Mouse (Mus musculus) Patski (cell line): Measurements from ENCODE around the gene Gpr65. TPM values are rescaled to one million over a fixed set of nuclear protein-coding genes. Genes with fewer than 3 reads are reported as not detected.
A peak's percentile ranks its signal among the peaks of the same experiment; 100 is the strongest.

ENCODE experiments used
- ATAC-seq: fragments of 100-300 bp; one replicate; pipeline ENCODE4 v1.8.0; 2021
- CTCF ChIA-PET: fragments of 350-600 bp; sonication (Branson Sonifier 250); formaldehyde crosslinking; loops from one replicate; lab custom pipeline; 2022; ENCODE audit warnings: inconsistent platforms; lab: Charles Lee
- POLR2A ChIA-PET: fragments of 350-600 bp; sonication (Branson Sonifier 250); formaldehyde crosslinking; loops from one replicate; lab custom pipeline; 2022; ENCODE audit warnings: antibody characterized with exemption, inconsistent platforms; lab: Charles Lee
- DNase-seq: peaks from one replicate; pipeline ENCODE4 v3.0.0-alpha.2; 2011; ENCODE audit warnings: low read depth, low spot score
- H3K27me3 ChIP-seq: fragments of 371-371 bp; one replicate; pipeline ENCODE4 v1.5.1; 2021
- CTCF ChIP-seq: fragments of 100-300 bp; IDR thresholded peaks from one replicate; pipeline ENCODE4 v1.5.1; 2021
- in situ Hi-C: fragments of 300-500 bp; cut with MboI; formaldehyde crosslinking; loops from 3 replicates; pipeline ENCODE4 v1.11.1; 2018; ENCODE audit warnings: low pct_unique_long_range_greater_than_20kb, mixed read lengths
- polyA plus RNA-seq: library from polyadenylated mRNA; unstranded; gene quantifications from one replicate; pipeline ENCODE4 v1.2.3, GENCODE M21; 2021

Gene Gpr65
- polyA plus RNA-seq, 1 experiment from 2014 or later: not detected

GRCm38 (mm10) chr12:98258371-98258844, 10.0 kb upstream of the Gpr65 start:
- ChIA-PET POLR2A (no interaction called here), CTCF (no interaction called here)
- no peaks in the 10 kb centered on the region for H3K27me3 ChIP-seq
- no peak for DNase-seq
- in situ Hi-C loops: no loop called here
- no peak for ATAC-seq
- no peak for TF ChIP-seq CTCF

GRCm38 (mm10) chr12:98258845-98259517, 9.5 kb upstream of the Gpr65 start, which contains the start of gene Galc:
Galc (minus strand) TSS chr12:98259459.
- no peak for TF ChIP-seq CTCF
- POLR2A ChIA-PET: no interaction called here
- ATAC-seq: peak; percentile 59
- DNase-seq: no peak
- CTCF ChIA-PET: no interaction called here
- H3K27me3 ChIP-seq: no peaks in the 10 kb centered on the region
- in situ Hi-C loops: no loop called here

- ATAC-seq (no peak), DNase-seq (no peak)
- TF ChIP-seq CTCF: no peak
- ChIA-PET POLR2A (no interaction called here), CTCF (no interaction called here)
- in situ Hi-C loops: no loop called here
- no peaks in the 10 kb centered on the region for H3K27me3 ChIP-seq
These were observed 8.9 kb upstream of the Gpr65 start for GRCm38 (mm10) chr12:98259518-98259852.

GRCm38 (mm10) chr12:98265697-98266096, 2.7 kb upstream of the Gpr65 start:
- ATAC-seq: no peak
- DNase-seq: no peak
- in situ Hi-C loops: no loop called here
- no peaks in the 10 kb centered on the region for H3K27me3 ChIP-seq
- ChIA-PET POLR2A (no interaction called here), CTCF (no interaction called here)
- no peak for TF ChIP-seq CTCF

GRCm38 (mm10) chr12:98269791-98270745, 1.6 kb downstream of the Gpr65 start:
- TF ChIP-seq CTCF: no peak
- CTCF ChIA-PET: no interaction called here
- no peaks in the 10 kb centered on the region for H3K27me3 ChIP-seq
- POLR2A ChIA-PET: interaction anchor here (0.5 kb wide), 1 partner anchor 12 kb away, joined by 3 read pairs; no protein-coding TSS in a partner anchor
- ATAC-seq (no peak), DNase-seq (no peak)
- in situ Hi-C loops: no loop called here

- H3K27me3 ChIP-seq: no peaks in the 10 kb centered on the region
- ATAC-seq (no peak), DNase-seq (no peak)
- POLR2A ChIA-PET: no interaction called here
- in situ Hi-C loops: no loop called here
- CTCF ChIA-PET: interaction anchor here (2.0 kb wide), 1 partner anchor 11 kb away, joined by 7 read pairs; no protein-coding TSS in a partner anchor
- TF ChIP-seq CTCF: no peak
These were observed 2.6 kb downstream of the Gpr65 start for GRCm38 (mm10) chr12:98270810-98271566.

GRCm38 (mm10) chr12:98272433-98272832, 4.0 kb downstream of the Gpr65 start:
- no peaks in the 10 kb centered on the region for H3K27me3 ChIP-seq
- no peak for ATAC-seq
- in situ Hi-C loops: no loop called here
- no peak for TF ChIP-seq CTCF
- ChIA-PET POLR2A (no interaction called here), CTCF (interaction anchor here (2.0 kb wide), 1 partner anchor 9 kb away, joined by 7 read pairs; no protein-coding TSS in a partner anchor)
- no peak for DNase-seq

- peak; percentile 89 for TF ChIP-seq CTCF
- H3K27me3 ChIP-seq: no peaks in the 10 kb centered on the region
- CTCF ChIA-PET: interaction anchor here (0.6 to 4.5 kb wide), 20 partner anchors 8 to 366 kb away, joined by 3 to 36 read pairs (median 4); partner anchors contain the start of gene Gpr65
- ATAC-seq (no peak), DNase-seq (no peak)
- in situ Hi-C loops: loop anchor here (5.0 kb wide), 2 partner anchors 67 to 172 kb away; no protein-coding TSS in a partner anchor
- POLR2A ChIA-PET: no interaction called here
These were observed 12.1 kb downstream of the Gpr65 start for GRCm38 (mm10) chr12:98280530-98280929.

GRCm38 (mm10) chr12:98280996-98281395, 12.6 kb downstream of the Gpr65 start:
- in situ Hi-C loops: loop anchor here (5.0 kb wide), 2 partner anchors 66 to 171 kb away; no protein-coding TSS in a partner anchor
- TF ChIP-seq CTCF: no peak
- DNase-seq: no peak
- no peaks in the 10 kb centered on the region for H3K27me3 ChIP-seq
- POLR2A ChIA-PET: no interaction called here
- CTCF ChIA-PET: interaction anchor here (0.6 to 4.5 kb wide), 19 partner anchors 9 to 365 kb away, joined by 3 to 36 read pairs (median 3); no protein-coding TSS in a partner anchor
- ATAC-seq: no peak
